Mouse (Mus musculus) Muller cell, postnatal 12 days (primary cell): ENCODE measurements at regions not wholly inside any gene's neighbourhood (a gene's known extent, or its start where the extent isn't known, plus 50 kb on each side); places are given as distances from the start of the nearest gene placed in this dataset.
"Not testable (repeated sequence)": the region's sequence is repeated elsewhere in the genome, so short reads cannot be mapped to it uniquely, and the experiment has no call there.

Experiments used
- DNase-seq: peaks from one replicate; pipeline ENCODE4 v3.0.0-alpha.2; 2015; ENCODE audit errors: inconsistent ontology term

- not testable (repeated sequence) for DNase-seq
These were observed 1679.5 kb downstream of the Stim2 start for GRCm38 (mm10) chr5:55677811-55678210.

DNA sequence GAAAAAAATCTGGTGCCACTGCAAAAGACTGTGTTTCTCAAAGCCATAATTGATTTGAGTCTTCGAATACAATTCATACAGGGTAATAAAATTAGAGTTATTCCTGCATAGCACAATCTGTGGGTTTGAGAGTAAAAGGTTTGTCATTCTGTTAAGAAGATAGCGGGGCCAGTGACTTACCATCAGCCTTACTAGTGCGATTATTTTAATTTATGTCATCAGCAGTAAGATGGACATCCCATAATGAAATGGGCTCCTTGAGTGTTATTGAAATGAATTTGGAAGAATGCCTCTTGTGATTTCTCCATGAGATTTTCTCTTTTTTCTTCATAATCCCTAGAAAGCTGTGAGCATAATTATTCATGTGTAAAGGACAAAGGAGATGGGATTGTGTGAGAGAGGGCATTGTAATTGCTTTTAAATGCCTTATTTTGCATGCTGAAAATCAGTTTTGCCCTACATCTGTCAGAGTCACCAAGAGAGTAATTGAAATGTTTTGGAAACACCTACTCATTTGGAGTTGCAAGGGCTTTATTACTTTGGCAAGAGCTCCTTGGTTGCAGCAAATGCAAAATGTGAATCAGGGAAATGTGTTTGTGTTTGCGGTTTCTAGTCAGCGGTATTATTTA is 1692.9 kb downstream of the Stim2 start:
- DNase-seq: peak; percentile 22

GRCm38 (mm10) chr5:55704512-55704911 is 1706.2 kb downstream of the Stim2 start:
- DNase-seq: no peak

DNA sequence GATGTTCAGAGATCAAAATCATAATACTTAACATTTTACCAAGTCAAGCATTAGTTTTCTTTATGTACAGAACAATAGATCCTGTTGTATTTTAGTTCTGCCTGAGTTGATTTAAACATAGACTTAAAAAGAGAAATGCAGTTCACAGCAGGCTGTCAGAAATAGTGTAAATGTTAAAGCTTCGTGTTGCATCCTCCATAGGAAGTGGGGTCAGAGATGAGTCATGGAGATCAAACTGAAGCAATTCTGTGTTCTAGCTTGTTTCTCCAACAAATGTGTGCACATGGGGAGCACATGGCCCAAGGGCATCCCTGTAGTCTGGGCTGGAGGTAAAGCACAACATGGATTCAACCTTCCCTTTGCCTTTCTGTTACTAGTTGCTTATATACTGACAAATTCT is 1713.5 kb downstream of the Stim2 start:
- DNase-seq: no peak

GRCm38 (mm10) chr5:55735143-55735542 is 1736.8 kb downstream of the Stim2 start:
- DNase-seq: no peak

- no peak for DNase-seq
These were observed 1763.5 kb downstream of the Stim2 start for GRCm38 (mm10) chr5:55761777-55762176.

DNA sequence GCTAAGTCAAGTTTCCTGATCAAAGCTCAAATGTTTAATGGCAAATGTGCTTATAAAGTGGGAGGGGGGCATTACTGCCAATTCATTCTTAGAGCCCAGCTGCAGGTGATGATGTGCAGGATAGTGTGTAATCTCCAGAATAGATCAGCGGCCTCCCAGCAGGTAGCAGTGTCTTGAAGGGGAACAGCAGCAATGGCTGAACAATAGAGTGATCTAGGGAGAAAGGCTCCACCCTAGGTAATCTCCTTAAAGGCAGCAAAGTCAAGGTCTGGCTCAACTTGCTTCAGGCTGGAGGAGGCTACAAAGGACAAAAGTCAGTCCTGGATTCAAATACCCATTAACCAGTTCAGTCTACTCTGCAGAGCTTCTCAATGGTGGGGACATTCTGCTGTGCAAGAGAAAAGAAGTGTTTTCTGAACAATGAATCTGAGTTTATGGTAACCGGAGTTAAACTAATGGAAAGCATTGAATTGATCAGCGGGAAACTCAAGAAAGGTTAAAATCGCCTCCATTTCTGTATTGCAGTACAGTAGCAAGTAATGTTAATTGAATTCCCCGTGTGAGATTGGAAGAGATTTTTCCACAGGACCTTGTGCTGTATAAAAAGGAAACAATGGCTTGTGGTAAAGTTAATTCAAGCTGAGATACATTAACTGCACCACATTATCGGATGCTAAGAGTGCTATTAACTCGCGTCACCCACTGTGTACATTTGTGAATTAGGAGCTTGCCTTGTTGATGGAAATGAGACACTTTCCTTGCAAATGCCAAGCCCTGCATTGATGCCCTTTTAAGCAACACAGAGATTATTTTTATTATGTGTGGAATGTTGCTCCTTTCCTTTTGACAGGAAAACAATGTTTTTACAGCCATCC is 1793.7 kb downstream of the Stim2 start:
- DNase-seq: no peak

DNA sequence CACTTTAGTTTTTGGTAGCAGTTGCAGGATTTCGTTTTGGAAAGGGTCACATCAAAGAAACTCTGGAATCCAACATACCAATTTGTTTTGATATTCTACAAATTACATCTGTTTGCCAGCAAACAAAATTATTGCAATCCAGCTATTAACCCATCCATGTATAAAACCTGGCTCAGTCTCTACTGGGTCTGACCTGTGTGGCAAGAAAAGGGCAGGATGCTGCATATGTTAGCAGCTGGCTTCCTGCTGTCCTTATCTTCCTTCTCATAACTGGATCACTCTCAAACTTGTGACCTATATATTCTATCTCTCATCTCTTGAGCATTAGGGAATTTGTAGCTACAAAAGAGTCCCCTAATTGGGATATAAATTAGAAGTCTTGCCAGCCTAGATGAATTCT is 1794.4 kb downstream of the Stim2 start:
- peak; percentile 27 for DNase-seq
